Mouse (Mus musculus) stomach, postnatal 0 days (tissue): ENCODE data around the gene Pctp.

Source experiments
- CTCF ChIP-seq: IDR thresholded peaks from 2 replicates; pipeline ENCODE4 v1.5.1; 2016; ENCODE audit warnings: antibody characterized with exemption, low read depth, mild to moderate bottlenecking, moderate library complexity
- EP300 ChIP-seq: optimal IDR thresholded peaks from 2 replicates; pipeline ENCODE3; 2016; ENCODE audit warnings: antibody characterized with exemption

DNA sequence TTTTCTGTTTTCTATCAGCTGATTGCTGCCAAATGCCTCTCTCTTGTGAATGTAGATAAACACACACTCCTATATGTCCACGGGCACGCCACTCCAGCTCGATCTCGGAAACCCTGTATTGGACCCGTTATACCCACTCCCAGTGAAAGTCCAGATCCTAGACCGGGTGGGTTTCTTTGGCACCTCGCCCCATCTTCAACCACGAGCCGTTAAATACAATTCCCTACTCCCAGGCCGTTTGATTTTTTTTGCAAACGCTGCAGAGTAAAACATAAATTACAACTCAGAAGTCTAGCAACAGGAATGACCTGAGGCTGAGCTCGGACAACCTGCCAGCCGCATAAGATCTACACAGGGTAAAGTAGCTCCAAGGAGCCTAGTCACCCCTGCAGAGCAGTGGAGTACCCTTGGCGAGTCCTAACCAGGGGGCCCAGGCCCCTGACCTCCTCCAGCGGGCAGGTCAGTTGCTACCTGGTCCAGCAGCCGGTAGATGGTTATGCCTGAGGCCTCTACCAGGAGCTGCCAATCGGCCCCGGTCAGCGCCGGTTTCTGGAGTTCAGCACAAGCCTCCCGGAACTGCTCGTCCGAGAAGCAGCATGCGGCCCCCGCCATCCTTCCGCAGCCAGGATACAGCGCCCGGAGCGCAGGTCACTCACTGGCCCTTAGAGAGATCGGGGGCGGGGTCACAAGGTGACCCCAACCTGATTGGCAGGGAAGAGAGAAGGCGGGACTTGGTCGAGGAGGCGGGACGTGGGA, at the start of gene Pctp:
- TF ChIP-seq CTCF (no peak; the same call in 1 of the 2 replicates), EP300 (no peak)
